Mouse (Mus musculus): ENCODE measurements at regions not wholly inside any gene's neighbourhood (a gene's known extent, or its start where the extent isn't known, plus 50 kb on each side); places are given as distances from the start of the nearest gene placed in this dataset.

DNA sequence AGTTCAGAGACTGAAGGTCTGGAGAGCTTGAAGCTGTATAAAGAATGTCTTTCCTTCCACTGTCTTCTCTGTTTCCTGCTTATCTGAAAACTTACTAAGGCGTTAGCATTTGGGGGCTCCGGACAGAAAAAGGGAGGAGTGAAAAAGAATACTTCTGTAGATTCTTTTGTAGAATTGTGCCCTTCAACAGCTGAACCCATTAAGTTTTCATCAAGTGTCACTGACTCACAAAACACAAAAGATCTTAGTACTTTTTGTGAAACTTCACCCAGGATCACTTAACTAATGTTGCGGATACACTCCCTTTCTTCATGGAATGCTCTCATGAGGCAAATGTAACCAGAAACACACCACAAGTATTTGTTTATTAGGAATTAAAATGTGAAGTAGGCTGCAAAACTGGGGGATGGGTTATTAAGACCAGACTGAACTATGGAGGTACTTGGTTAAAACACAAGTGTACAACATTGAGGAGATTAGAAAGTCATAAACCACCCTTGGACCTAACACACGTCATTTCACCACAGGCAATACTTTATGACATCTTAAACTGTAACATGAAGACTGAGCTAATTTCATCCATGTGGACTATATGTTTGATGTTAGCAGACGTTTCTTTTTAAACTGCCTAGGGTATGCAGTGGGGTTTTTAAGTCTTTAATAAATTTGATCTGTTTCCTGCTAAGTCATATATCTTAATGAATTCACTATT, 225.1 kb downstream of the Aldoart1 start:
- TF ChIP-seq CTCF (IDR thresholded peaks at IDR 0.05; ENCODE audit: low read depth, low read length) (no peak), POLR2A (IDR thresholded peaks at IDR 0.05; ENCODE audit: extremely low read depth, insufficient read depth, low read length) (no peak)
